Mouse (Mus musculus) forebrain, embryonic 15.5 days (tissue): ENCODE measurements around the gene Stag2. TPM values are rescaled to one million over a fixed set of nuclear protein-coding genes. Genes with fewer than 3 reads are reported as not detected.

Experiments
- ATAC-seq: fragments of 200-750 bp; cut with Nextera tagmentation; replicated peaks from 2 replicates; pipeline ENCODE4 v1.8.0; 2017; ENCODE audit warnings: mild to moderate bottlenecking, moderate TSS enrichment, moderate library complexity
- H3K27ac ChIP-seq: fragments of 300-500 bp; sonication (generic); replicated peaks from 2 replicates; pipeline ENCODE4 v1.5.1; 2015; ENCODE audit warnings: mild to moderate bottlenecking, inconsistent platforms
- H3K27me3 ChIP-seq: fragments of 300-500 bp; sonication (generic); 2 replicates; pipeline ENCODE4 v1.6.1; 2015; ENCODE audit warnings: inconsistent platforms
- H3K36me3 ChIP-seq: fragments of 300-500 bp; sonication (generic); 2 replicates; pipeline ENCODE4 v1.6.1; 2015; ENCODE audit warnings: mild to moderate bottlenecking, inconsistent platforms
- H3K4me1 ChIP-seq: fragments of 300-500 bp; sonication (generic); 2 replicates; pipeline ENCODE4 v1.6.1; 2015; ENCODE audit warnings: inconsistent platforms
- H3K4me2 ChIP-seq: fragments of 300-500 bp; sonication (generic); replicated peaks from 2 replicates; pipeline ENCODE4 v1.6.1; 2015; ENCODE audit warnings: mild to moderate bottlenecking, inconsistent platforms
- H3K4me3 ChIP-seq: fragments of 300-500 bp; sonication (generic); 2 replicates; pipeline ENCODE4 v1.5.1; 2015; ENCODE audit warnings: mild to moderate bottlenecking, inconsistent platforms
- H3K9ac ChIP-seq: fragments of 300-500 bp; sonication (generic); replicated peaks from 2 replicates; pipeline ENCODE4 v1.6.1; 2015; ENCODE audit warnings: mild to moderate bottlenecking, inconsistent platforms
- H3K9me3 ChIP-seq: fragments of 300-500 bp; sonication (generic); 2 replicates; pipeline ENCODE4 v1.6.1; 2016; ENCODE audit warnings: inconsistent platforms
- WGBS: fragments of 180-500 bp; shearing (Covaris S2); methylation state at CpG from one replicate; pipeline ENCODE4 v1.1.7; 2015; ENCODE audit warnings: mixed read lengths; 5-methylcytosine and 5-hydroxymethylcytosine counted together
- polyA plus RNA-seq: library from polyadenylated mRNA; unstranded; fragments of >200 nt; fragmentation: Nextera tagmentation; extraction: Ambion mirVana; gene quantifications from 2 replicates; pipeline ENCODE4 v1.2.1, GENCODE M21; 2015

Gene Stag2
- polyA plus RNA-seq, 1 experiment from 2014 or later: 33.0 TPM

- H3K4me1 ChIP-seq: peaks cover 12% of the 10 kb centered on the region; the same call in 1 of the 2 replicates
- H3K27me3 ChIP-seq: no peaks in the 10 kb centered on the region
- H3K27ac ChIP-seq: peak overlapping the region; percentile 99
- ATAC-seq: no peak
- H3K4me2 ChIP-seq: peak overlapping the region; percentile 42
- WGBS: 23% methylated on average over 25 of the region's 25 CpGs
- no peaks in the 10 kb centered on the region for H3K36me3 ChIP-seq
- peak overlapping the region; percentile 55 for H3K9ac ChIP-seq
- no peaks in the 10 kb centered on the region for H3K9me3 ChIP-seq
- peak overlapping the region; percentile 63 for H3K4me3 ChIP-seq
Observed at GRCm38 (mm10) chrX:42151024-42151754, 2.1 kb downstream of the Stag2 start.

GRCm38 (mm10) chrX:42151903-42152369 is 2.8 kb downstream of the Stag2 start:
- Histone ChIP-seq H3K27me3 (no peaks in the 10 kb centered on the region), H3K36me3 (no peaks in the 10 kb centered on the region), H3K4me3 (peak overlapping the region; percentile 63), H3K4me1 (peaks cover 12% of the 10 kb centered on the region; the same call in 1 of the 2 replicates), H3K4me2 (peak overlapping the region; percentile 42), H3K27ac (peak overlapping the region; percentile 99), H3K9me3 (no peaks in the 10 kb centered on the region), H3K9ac (peak overlapping the region; percentile 55)
- ATAC-seq: peak; percentile 55
- WGBS: 26% methylated on average over 17 of the region's 17 CpGs

GRCm38 (mm10) chrX:42153056-42153455 is 3.9 kb downstream of the Stag2 start:
- Histone ChIP-seq H3K27ac (no peak overlapping the region), H3K4me3 (peak overlapping the region; percentile 63), H3K27me3 (no peaks in the 10 kb centered on the region), H3K4me1 (peaks cover 12% of the 10 kb centered on the region; the same call in 1 of the 2 replicates), H3K9me3 (no peaks in the 10 kb centered on the region), H3K36me3 (no peaks in the 10 kb centered on the region), H3K9ac (no peak overlapping the region), H3K4me2 (peak overlapping the region; percentile 42)
- ATAC-seq: no peak
- WGBS: 27% methylated on average over 4 of the region's 4 CpGs

- 85% methylated on average over 1 of the region's 1 CpGs for WGBS
- no peaks in the 10 kb centered on the region for H3K4me1 ChIP-seq
- no peak overlapping the region for H3K9ac ChIP-seq
- ATAC-seq: no peak
- H3K27ac ChIP-seq: no peak overlapping the region
- no peak overlapping the region for H3K4me3 ChIP-seq
- no peaks in the 10 kb centered on the region for H3K27me3 ChIP-seq
- H3K9me3 ChIP-seq: no peaks in the 10 kb centered on the region
- no peaks in the 10 kb centered on the region for H3K36me3 ChIP-seq
- H3K4me2 ChIP-seq: no peak overlapping the region
Observed at GRCm38 (mm10) chrX:42165455-42165854, 16.3 kb downstream of the Stag2 start.

- no peak overlapping the region for H3K4me2 ChIP-seq
- 87% methylated on average over 5 of the region's 5 CpGs for WGBS
- ATAC-seq: no peak
- no peak overlapping the region for H3K27ac ChIP-seq
- no peaks in the 10 kb centered on the region for H3K27me3 ChIP-seq
- no peak overlapping the region for H3K4me3 ChIP-seq
- no peaks in the 10 kb centered on the region for H3K9me3 ChIP-seq
- no peaks in the 10 kb centered on the region for H3K4me1 ChIP-seq
- H3K9ac ChIP-seq: no peak overlapping the region
- no peaks in the 10 kb centered on the region for H3K36me3 ChIP-seq
Observed at GRCm38 (mm10) chrX:42170811-42171210, 21.7 kb downstream of the Stag2 start.

- Histone ChIP-seq H3K36me3 (no peaks in the 10 kb centered on the region), H3K27ac (no peak overlapping the region), H3K27me3 (no peaks in the 10 kb centered on the region), H3K4me2 (no peak overlapping the region), H3K4me3 (no peak overlapping the region), H3K4me1 (no peaks in the 10 kb centered on the region), H3K9ac (no peak overlapping the region), H3K9me3 (no peaks in the 10 kb centered on the region)
- no peak for ATAC-seq
- WGBS: 73% methylated on average over 3 of the region's 3 CpGs
Observed at GRCm38 (mm10) chrX:42187590-42187989, 38.5 kb downstream of the Stag2 start.

- Histone ChIP-seq H3K36me3 (no peaks in the 10 kb centered on the region), H3K4me2 (no peak overlapping the region), H3K27ac (no peak overlapping the region), H3K9ac (no peak overlapping the region), H3K4me1 (no peaks in the 10 kb centered on the region), H3K9me3 (no peaks in the 10 kb centered on the region), H3K27me3 (no peaks in the 10 kb centered on the region), H3K4me3 (no peak overlapping the region)
- no peak for ATAC-seq
- 75% methylated on average over 2 of the region's 2 CpGs for WGBS
Observed at GRCm38 (mm10) chrX:42188825-42189426, 39.8 kb downstream of the Stag2 start.

- Histone ChIP-seq H3K27ac (no peak overlapping the region), H3K9ac (no peak overlapping the region), H3K4me2 (no peak overlapping the region), H3K27me3 (no peaks in the 10 kb centered on the region), H3K36me3 (no peaks in the 10 kb centered on the region), H3K9me3 (no peaks in the 10 kb centered on the region), H3K4me1 (no peaks in the 10 kb centered on the region), H3K4me3 (no peak overlapping the region)
- WGBS: 81% methylated on average over 3 of the region's 3 CpGs
- ATAC-seq: no peak
Observed at GRCm38 (mm10) chrX:42194608-42195007, 45.5 kb downstream of the Stag2 start.

GRCm38 (mm10) chrX:42202482-42202881 is 53.4 kb downstream of the Stag2 start:
- 90% methylated on average over 4 of the region's 4 CpGs for WGBS
- Histone ChIP-seq H3K4me2 (no peak overlapping the region), H3K36me3 (no peaks in the 10 kb centered on the region), H3K4me3 (no peak overlapping the region), H3K27ac (no peak overlapping the region), H3K9ac (no peak overlapping the region), H3K27me3 (no peaks in the 10 kb centered on the region), H3K9me3 (no peaks in the 10 kb centered on the region), H3K4me1 (no peaks in the 10 kb centered on the region)
- ATAC-seq: no peak

GRCm38 (mm10) chrX:42215742-42216141 is 66.6 kb downstream of the Stag2 start:
- no peak overlapping the region for H3K27ac ChIP-seq
- no peak for ATAC-seq
- no peaks in the 10 kb centered on the region for H3K36me3 ChIP-seq
- 73% methylated on average over 1 of the region's 1 CpGs for WGBS
- H3K9ac ChIP-seq: no peak overlapping the region
- H3K27me3 ChIP-seq: no peaks in the 10 kb centered on the region
- no peak overlapping the region for H3K4me2 ChIP-seq
- H3K4me1 ChIP-seq: no peaks in the 10 kb centered on the region
- no peak overlapping the region for H3K4me3 ChIP-seq
- no peaks in the 10 kb centered on the region for H3K9me3 ChIP-seq

GRCm38 (mm10) chrX:42250342-42250741 is 101.2 kb downstream of the Stag2 start:
- 91% methylated on average over 10 of the region's 10 CpGs for WGBS
- Histone ChIP-seq H3K27me3 (no peaks in the 10 kb centered on the region), H3K4me2 (no peak overlapping the region), H3K9ac (no peak overlapping the region), H3K27ac (no peak overlapping the region), H3K4me3 (no peak overlapping the region), H3K4me1 (no peaks in the 10 kb centered on the region), H3K9me3 (no peaks in the 10 kb centered on the region), H3K36me3 (no peaks in the 10 kb centered on the region)
- no peak for ATAC-seq

- Histone ChIP-seq H3K9ac (no peak overlapping the region), H3K36me3 (no peaks in the 10 kb centered on the region), H3K4me2 (no peak overlapping the region), H3K4me1 (no peaks in the 10 kb centered on the region), H3K27ac (no peak overlapping the region), H3K4me3 (no peak overlapping the region), H3K27me3 (no peaks in the 10 kb centered on the region), H3K9me3 (no peaks in the 10 kb centered on the region)
- no peak for ATAC-seq
Observed at GRCm38 (mm10) chrX:42272713-42273112, 123.6 kb downstream of the Stag2 start.
